10 mouse cellular contexts compared by ENCODE assay signal in the genomic region with DNA sequence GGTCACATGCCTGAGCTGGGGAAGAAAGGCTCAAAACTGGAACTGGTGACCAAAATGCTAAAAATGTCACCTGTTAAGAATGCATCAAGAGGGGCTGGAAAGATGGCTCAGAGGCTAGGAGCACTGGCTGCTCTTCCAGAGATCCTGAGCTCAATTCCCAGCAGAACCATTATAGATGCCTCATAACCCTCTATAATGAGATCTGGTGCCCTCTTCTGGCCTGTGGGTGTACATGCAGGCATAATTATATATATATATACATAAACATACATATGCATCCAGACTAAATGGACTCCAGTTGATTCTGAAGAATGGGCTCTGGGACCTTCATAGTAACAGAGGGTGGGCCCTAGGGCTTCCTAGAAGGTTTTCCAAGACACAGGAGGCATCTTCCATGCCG. TPM values are rescaled to one million over a fixed set of nuclear protein-coding genes. Genes with fewer than 3 reads are reported as not detected.
DNase-seq lines count a peak whose midpoint lies in the region; ATAC-seq and TF ChIP-seq lines count a peak whose summit lies in the region.
"Had no signal": no experiment of that assay in that cellular context is flagged by ENCODE, and none has a peak within 500 bp of the region (broad histone marks: within the 10 kb centered on the region; RNA-seq: fewer than 3 reads in every experiment).

No protein-coding gene starts in this region.

- DNase-seq in kidney, adult 18-20 months = peak; percentile 40
- DNase-seq in adrenal gland, postnatal 14 days = peak; percentile 59
- peak; percentile 30 for DNase-seq in liver, postnatal 0 days
- peak; percentile 53 for DNase-seq in thymus, postnatal 0 days (ENCODE audit: low spot score)
- DNase-seq in yolk sac, embryonic 10.5 days (ENCODE audit: low spot score) = no peak

- no peak overlapping the region for H3K27ac ChIP-seq in kidney, embryonic 15.5 days
- H3K27ac ChIP-seq in liver, postnatal 0 days (ENCODE audit: low read depth) = no peak overlapping the region
- H3K27ac ChIP-seq: embryonic facial prominence, embryonic 15.5 days; limb, embryonic 13.5 days had no signal

- ATAC-seq in kidney, embryonic 15.5 days (replicated peaks; ENCODE audit: low FRiP score) = no peak
- ATAC-seq in CD4-positive, CD25-positive, alpha-beta regulatory T cell, adult 4 months = peak; percentile 58
- ATAC-seq in erythroblast, adult 5-6 weeks (replicated peaks; ENCODE audit: low FRiP score, poor library complexity, severe bottlenecking) = peak; percentile 53; the same call in 1 of the 2 replicates
- ATAC-seq in liver, postnatal 0 days = no peak

- H3K4me1 ChIP-seq in kidney, embryonic 15.5 days = no peaks in the 10 kb centered on the region
- no peaks in the 10 kb centered on the region for H3K4me1 ChIP-seq in liver, postnatal 0 days (ENCODE audit: insufficient read depth)
- H3K4me1 ChIP-seq: embryonic facial prominence, embryonic 15.5 days; limb, embryonic 13.5 days had no signal

- no peak overlapping the region for H3K9ac ChIP-seq in kidney, embryonic 15.5 days
- no peak overlapping the region for H3K9ac ChIP-seq in liver, postnatal 0 days (replicated peaks)
- H3K9ac ChIP-seq: embryonic facial prominence, embryonic 15.5 days; limb, embryonic 13.5 days had no signal

- WGBS in kidney, embryonic 15.5 days = 84% methylated on average over 1 of the region's 1 CpGs
- 82% methylated on average over 1 of the region's 1 CpGs for WGBS in liver, postnatal 0 days (ENCODE audit: insufficient replicate concordance)

- peak; percentile 67 for TF ChIP-seq CTCF in liver, postnatal 0 days (IDR thresholded peaks at IDR 0.05; ENCODE audit: low read depth)

- no peak for TF ChIP-seq EP300 in liver, postnatal 0 days (IDR thresholded peaks at IDR 0.05; ENCODE audit: low read depth)

- H3K27me3 ChIP-seq in kidney, embryonic 15.5 days = no peaks in the 10 kb centered on the region
- no peaks in the 10 kb centered on the region for H3K27me3 ChIP-seq in liver, postnatal 0 days (ENCODE audit: insufficient read depth, low read length)
- H3K27me3 ChIP-seq: embryonic facial prominence, embryonic 15.5 days; limb, embryonic 13.5 days had no signal

- H3K9me3 ChIP-seq in kidney, embryonic 15.5 days (replicated peaks) = no peaks in the 10 kb centered on the region
- no peaks in the 10 kb centered on the region for H3K9me3 ChIP-seq in liver, postnatal 0 days (ENCODE audit: low read length)
- H3K9me3 ChIP-seq: embryonic facial prominence, embryonic 15.5 days; limb, embryonic 13.5 days had no signal

- no peak overlapping the region for H3K4me2 ChIP-seq in kidney, embryonic 15.5 days
- H3K4me2 ChIP-seq in liver, postnatal 0 days (ENCODE audit: low read depth, low read length) = no peak overlapping the region
- H3K4me2 ChIP-seq: embryonic facial prominence, embryonic 15.5 days; limb, embryonic 13.5 days had no signal

- no peak overlapping the region for H3K4me3 ChIP-seq in kidney, embryonic 15.5 days (replicated peaks)
- H3K4me3 ChIP-seq in liver, postnatal 0 days (ENCODE audit: low read depth, low read length) = no peak overlapping the region
- H3K4me3 ChIP-seq: embryonic facial prominence, embryonic 15.5 days; limb, embryonic 13.5 days had no signal

- H3K36me3 ChIP-seq in kidney, embryonic 15.5 days = no peaks in the 10 kb centered on the region
- no peaks in the 10 kb centered on the region for H3K36me3 ChIP-seq in liver, postnatal 0 days (replicated peaks; ENCODE audit: insufficient read depth, low read length)
- H3K36me3 ChIP-seq: embryonic facial prominence, embryonic 15.5 days; limb, embryonic 13.5 days had no signal

RNA-seq across cellular contexts. Expression of a gene that starts 18.2 kb away (rescaled TPM):
- polyA plus RNA-seq in kidney, embryonic 15.5 days (2015; fragmentation: Nextera tagmentation; extraction: Ambion mirVana) = not detected in 2 replicates
- under 1 TPM in 1 of 2 experiments, not detected in 1; 0.16 TPM for polyA plus RNA-seq in CD4-positive, CD25-positive, alpha-beta regulatory T cell, adult 4 months (2017; shearing (Covaris generic))
- total RNA-seq in adrenal gland, postnatal 14 days (2021) = 7.9 and 9.4 TPM in 2 replicates
- total RNA-seq in erythroblast, adult 5-6 weeks (2015; ENCODE audit: low replicate concordance) = not detected in 2 replicates
- not detected in 2 replicates for total RNA-seq in erythroblast, adult 5-6 weeks (2017; ENCODE audit: low replicate concordance)
- not detected in 2 replicates for polyA plus RNA-seq in liver, postnatal 0 days (2015; fragmentation: Nextera tagmentation; extraction: Ambion mirVana)
- 0.14 and 0.35 TPM in 2 replicates for polyA plus RNA-seq in thymus, postnatal 0 days (2015; fragmentation: Nextera tagmentation; extraction: Ambion mirVana)
- polyA plus RNA-seq: limb, embryonic 13.5 days had no signal

RNA-seq across cellular contexts. Expression of a gene that starts 33.7 kb away (rescaled TPM):
- polyA plus RNA-seq in kidney, embryonic 15.5 days (2015; fragmentation: Nextera tagmentation; extraction: Ambion mirVana) = 45.2 and 48.1 TPM in 2 replicates
- 100 to 1,000 TPM; 158 to 204 TPM for polyA plus RNA-seq in CD4-positive, CD25-positive, alpha-beta regulatory T cell, adult 4 months (2017; shearing (Covaris generic))
- total RNA-seq in adrenal gland, postnatal 14 days (2021) = 110 and 121 TPM in 2 replicates
- total RNA-seq in erythroblast, adult 5-6 weeks (2015; ENCODE audit: low replicate concordance) = 10.4 and 14.2 TPM in 2 replicates
- 16.4 and 26.2 TPM in 2 replicates for total RNA-seq in erythroblast, adult 5-6 weeks (2017; ENCODE audit: low replicate concordance)
- polyA plus RNA-seq in liver, postnatal 0 days (2015; fragmentation: Nextera tagmentation; extraction: Ambion mirVana) = 29.6 and 30.2 TPM in 2 replicates
- polyA plus RNA-seq in thymus, postnatal 0 days (2015; fragmentation: Nextera tagmentation; extraction: Ambion mirVana) = 99.4 and 118 TPM in 2 replicates

Comparison
In these comparisons a context has a peak if more than half of its experiments do, and no peak if none do; other contexts are left out.
1. ATAC-seq: peak in CD4-positive, CD25-positive, alpha-beta regulatory T cell, adult 4 months (single experiment) and erythroblast, adult 5-6 weeks (single experiment); none in kidney, embryonic 15.5 days (single experiment) and liver, postnatal 0 days (single experiment).